Mouse (Mus musculus) activated CD4-positive, CD25-positive, alpha-beta regulatory T cell, adult 4 months (primary cell): ENCODE data around the gene Slc6a15. TPM values are rescaled to one million over a fixed set of nuclear protein-coding genes. Genes with fewer than 3 reads are reported as not detected.
A peak's percentile ranks its signal among the peaks of the same experiment; 100 is the strongest.

Experiments
- ATAC-seq: one replicate; pipeline ENCODE4 v1.8.0; 2017
- polyA plus RNA-seq, 2 experiments: library from polyadenylated mRNA; unstranded; fragments of 100-300 nt; shearing (Covaris generic); gene quantifications; one replicate each; pipeline ENCODE4 v1.2.1; 2017

The Slc6a15 gene
- not detected for polyA plus RNA-seq

- no peak for ATAC-seq
These were observed at the start of gene Slc6a15 for GRCm38 (mm10) chr10:103367371-103368295. TSS of gene Slc6a15 (plus strand) at chr10:103367783.

- no peak for ATAC-seq
These were observed 45.6 kb upstream of the Slc6a15 start for GRCm38 (mm10) chr10:103321941-103322340.

GRCm38 (mm10) chr10:103323386-103323785 is 44.2 kb upstream of the Slc6a15 start:
- no peak for ATAC-seq

GRCm38 (mm10) chr10:103334306-103334705 is 33.3 kb upstream of the Slc6a15 start:
- no peak for ATAC-seq

- no peak for ATAC-seq
These were observed 27.7 kb upstream of the Slc6a15 start for GRCm38 (mm10) chr10:103339928-103340327.

GRCm38 (mm10) chr10:103346797-103347196 is 20.8 kb upstream of the Slc6a15 start:
- no peak for ATAC-seq

GRCm38 (mm10) chr10:103368296-103369080 is 905 bp downstream of the Slc6a15 start:
- ATAC-seq = no peak

- no peak for ATAC-seq
These were observed 1.5 kb downstream of the Slc6a15 start for GRCm38 (mm10) chr10:103369081-103369420.

- ATAC-seq = no peak
These were observed 34.6 kb downstream of the Slc6a15 start for GRCm38 (mm10) chr10:103402171-103402570.

GRCm38 (mm10) chr10:103427717-103428116 is 60.1 kb downstream of the Slc6a15 start:
- ATAC-seq = no peak

- no peak for ATAC-seq
These were observed 75.0 kb downstream of the Slc6a15 start for GRCm38 (mm10) chr10:103442588-103442987.

- ATAC-seq = peak; percentile 61
These were observed 75.5 kb downstream of the Slc6a15 start for GRCm38 (mm10) chr10:103443070-103443469.

- ATAC-seq = no peak
These were observed 80.8 kb downstream of the Slc6a15 start for GRCm38 (mm10) chr10:103448340-103448739.

GRCm38 (mm10) chr10:103457896-103458295 is 90.3 kb downstream of the Slc6a15 start:
- no peak for ATAC-seq

Other genes starting within 250 kb of the Slc6a15 start
- gene Lrriq1, start 131.5 kb upstream of the Slc6a15 start, polyA plus RNA-seq = not detected